Mouse (Mus musculus) CH12F3 (cell line): ENCODE measurements around the gene Gm5089.
"Not testable (repeated sequence)": the region's sequence is repeated elsewhere in the genome, so short reads cannot be mapped to it uniquely, and the experiment has no call there.

ENCODE experiments used
- in situ Hi-C: fragments of 300-500 bp; cut with MboI; formaldehyde crosslinking; loops from 2 replicates; pipeline ENCODE4 v1.14.3; 2020; ENCODE audit warnings: low sequenced_read_pairs

The Gm5089 gene

GRCm38 (mm10) chr14:122464351-122464762, 13.4 kb upstream of the Gm5089 start:
- in situ Hi-C loops: no loop called here

GRCm38 (mm10) chr14:122463734-122464341, 12.9 kb upstream of the Gm5089 start:
- in situ Hi-C loops: not testable (repeated sequence)

GRCm38 (mm10) chr14:122463080-122463691, 12.3 kb upstream of the Gm5089 start:
- in situ Hi-C loops: no loop called here

- in situ Hi-C loops: no loop called here
Observed at GRCm38 (mm10) chr14:122462689-122463079, 11.8 kb upstream of the Gm5089 start.

- in situ Hi-C loops: no loop called here
Observed at GRCm38 (mm10) chr14:122461966-122462365, 11.1 kb upstream of the Gm5089 start.

- in situ Hi-C loops: no loop called here
Observed at GRCm38 (mm10) chr14:122461500-122461899, 10.6 kb upstream of the Gm5089 start.

- in situ Hi-C loops: no loop called here
Observed at GRCm38 (mm10) chr14:122460226-122460625, 9.3 kb upstream of the Gm5089 start.

GRCm38 (mm10) chr14:122459776-122460175, 8.9 kb upstream of the Gm5089 start:
- in situ Hi-C loops: no loop called here

GRCm38 (mm10) chr14:122459332-122459731, 8.4 kb upstream of the Gm5089 start:
- in situ Hi-C loops: not testable (repeated sequence)

GRCm38 (mm10) chr14:122455562-122455958, 4.6 kb upstream of the Gm5089 start:
- in situ Hi-C loops: no loop called here

- in situ Hi-C loops: no loop called here
Observed at GRCm38 (mm10) chr14:122454901-122455561, 4.1 kb upstream of the Gm5089 start.

- in situ Hi-C loops: no loop called here
Observed at GRCm38 (mm10) chr14:122453996-122454738, 3.3 kb upstream of the Gm5089 start.

GRCm38 (mm10) chr14:122453388-122453995, 2.6 kb upstream of the Gm5089 start:
- in situ Hi-C loops: no loop called here

- in situ Hi-C loops: no loop called here
Observed at GRCm38 (mm10) chr14:122452701-122453387, 1.9 kb upstream of the Gm5089 start.

- in situ Hi-C loops: no loop called here
Observed at GRCm38 (mm10) chr14:122451551-122452145, 733 bp upstream of the Gm5089 start.

GRCm38 (mm10) chr14:122449601-122450495, 1.1 kb downstream of the Gm5089 start:
- in situ Hi-C loops: no loop called here

GRCm38 (mm10) chr14:122436850-122437249, 14.1 kb downstream of the Gm5089 start:
- in situ Hi-C loops: no loop called here

- in situ Hi-C loops: no loop called here
Observed at GRCm38 (mm10) chr14:122434039-122434438, 16.9 kb downstream of the Gm5089 start.

- in situ Hi-C loops: no loop called here
Observed at GRCm38 (mm10) chr14:122432558-122432957, 18.4 kb downstream of the Gm5089 start.
